Mouse (Mus musculus) liver, postnatal 0 days (tissue): ENCODE measurements around the gene Plppr3.

Source experiments
- CTCF ChIP-seq: sonication (generic); IDR thresholded peaks from 2 replicates; pipeline ENCODE4 v1.5.1; 2016; ENCODE audit warnings: antibody characterized with exemption, low read depth
- EP300 ChIP-seq: IDR thresholded peaks from 2 replicates; pipeline ENCODE4 v1.6.1; 2016; ENCODE audit warnings: antibody characterized with exemption, low read depth, mild to moderate bottlenecking

DNA sequence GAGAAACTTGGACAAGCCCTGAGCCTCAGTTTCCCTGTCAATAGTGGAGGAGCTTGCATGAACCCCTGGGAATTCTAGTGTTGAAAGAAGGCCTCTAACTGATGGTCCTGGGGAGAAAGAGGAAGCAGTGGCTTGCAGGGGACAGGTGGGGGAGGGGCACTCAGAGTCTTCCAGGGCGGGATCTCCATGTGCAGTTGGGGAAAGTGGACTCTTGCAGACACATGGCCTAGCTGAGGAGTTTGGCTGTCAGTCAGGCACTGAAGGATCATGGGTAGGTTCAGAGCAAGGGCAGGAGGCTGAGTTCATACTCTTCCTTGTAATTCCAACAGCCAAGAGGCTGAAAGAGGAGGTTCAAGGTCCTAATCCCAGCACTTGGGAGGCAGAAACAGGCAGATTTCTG is 2.7 kb upstream of the Plppr3 start:
- TF ChIP-seq EP300 (no peak), CTCF (no peak)
